In the genomic region with DNA sequence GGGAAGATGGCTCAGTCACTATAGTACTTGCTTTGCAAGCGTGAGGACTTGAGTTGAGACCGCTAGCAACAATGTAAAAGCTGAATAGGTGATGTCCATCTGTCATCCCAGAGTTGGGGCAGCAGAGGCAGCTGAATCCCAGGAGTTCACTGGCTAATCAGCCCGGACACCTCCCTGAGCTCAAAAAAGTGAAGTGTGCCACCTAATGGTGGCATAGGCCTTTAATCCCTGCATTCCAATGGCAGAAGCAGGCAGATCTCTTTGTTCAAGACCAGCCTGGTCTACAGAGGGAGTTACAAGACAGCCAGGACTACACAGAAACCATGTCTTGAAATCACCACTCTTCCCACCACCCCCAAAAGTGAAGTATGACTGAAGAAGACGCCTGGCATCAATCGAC, we compare ENCODE assay signal across 37 mouse cellular contexts. TPM values are rescaled to one million over a fixed set of nuclear protein-coding genes. Genes with fewer than 3 reads are reported as not detected.
DNase-seq lines count a peak whose midpoint lies in the region; ATAC-seq and TF ChIP-seq lines count a peak whose summit lies in the region.
"Had no signal": no experiment of that assay in that cellular context is flagged by ENCODE, and none has a peak within 500 bp of the region (broad histone marks: within the 10 kb centered on the region; RNA-seq: fewer than 3 reads in every experiment).

No protein-coding gene starts in this region.

- no peak for DNase-seq in heart, adult 2 months
- no peak for DNase-seq in heart, postnatal 4 days
- DNase-seq in liver, embryonic 14.5 days (ENCODE audit: low read depth in 3 of 3, low spot score in 3 of 3), result no peak
- no peak for DNase-seq in liver, embryonic 11.5 days (ENCODE audit: low spot score)
- DNase-seq in MEL (ENCODE audit: low read depth, low spot score), result no peak
- DNase-seq in stomach, postnatal 0 days (ENCODE audit: low spot score), result no peak
- no peak for DNase-seq in adrenal gland, postnatal 36 days
- DNase-seq: adrenal gland, postnatal 14 days; cerebellum, adult 18-20 months; cerebellum, postnatal 10 days; gastrocnemius, adult 2 months; gastrocnemius, postnatal 36 days; heart, adult 18-20 months; heart, postnatal 10 days; kidney, adult 8-10 months; lung, postnatal 4 days; spleen, adult 18-20 months; thymus, adult 2 months; thymus, postnatal 36 days had no signal

- TF ChIP-seq POLR2A in heart, adult 2 months (IDR thresholded peaks at IDR 0.05; ENCODE audit: insufficient read depth, low read depth, low read length), result no peak
- no peak for TF ChIP-seq POLR2A in MEL (IDR thresholded peaks at IDR 0.05; ENCODE audit: control insufficient read depth in 1 of 2, insufficient read depth in 1 of 2, low read depth in 1 of 2, low read length in 2 of 2, poor library complexity in 1 of 2)

- no peak overlapping the region for H3K9ac ChIP-seq in heart, adult 2 months (ENCODE audit: low read depth, low read length)
- no peak overlapping the region for H3K9ac ChIP-seq in liver, embryonic 14.5 days (replicated peaks)
- no peak overlapping the region for H3K9ac ChIP-seq in liver, embryonic 11.5 days (ENCODE audit: low read depth, low read length)
- H3K9ac ChIP-seq in MEL (ENCODE audit: control insufficient read depth, low read depth, low read length, poor library complexity, severe bottlenecking), result no peak overlapping the region
- H3K9ac ChIP-seq in stomach, postnatal 0 days (ENCODE audit: low read length), result no peak overlapping the region
- H3K9ac ChIP-seq: heart, embryonic 13.5 days; hindbrain, embryonic 15.5 days; limb, embryonic 12.5 days; liver, embryonic 15.5 days; lung, embryonic 15.5 days; midbrain, embryonic 13.5 days had no signal

- no peaks in the 10 kb centered on the region for H3K9me3 ChIP-seq in liver, embryonic 14.5 days (ENCODE audit: control insufficient read depth, low read length)
- H3K9me3 ChIP-seq in liver, embryonic 11.5 days (ENCODE audit: control insufficient read depth, low read length), result no peaks in the 10 kb centered on the region
- no peaks in the 10 kb centered on the region for H3K9me3 ChIP-seq in MEL (replicated peaks; ENCODE audit: insufficient read depth, low read length)
- no peaks in the 10 kb centered on the region for H3K9me3 ChIP-seq in stomach, postnatal 0 days (ENCODE audit: control insufficient read depth, low read length)
- H3K9me3 ChIP-seq: heart, embryonic 13.5 days; hindbrain, embryonic 10.5 days; hindbrain, embryonic 15.5 days; limb, embryonic 12.5 days; liver, embryonic 15.5 days; lung, embryonic 15.5 days; megakaryocyte, embryonic 14.5 days; midbrain, embryonic 13.5 days had no signal

- no peaks in the 10 kb centered on the region for H3K27me3 ChIP-seq in heart, adult 2 months (ENCODE audit: control insufficient read depth, insufficient read depth, low read length)
- H3K27me3 ChIP-seq in liver, embryonic 14.5 days (ENCODE audit: control insufficient read depth, insufficient read depth, low read length), result no peaks in the 10 kb centered on the region
- no peaks in the 10 kb centered on the region for H3K27me3 ChIP-seq in liver, embryonic 11.5 days (replicated peaks; ENCODE audit: control insufficient read depth, insufficient read depth, low read length)
- H3K27me3 ChIP-seq in MEL (ENCODE audit: control insufficient read depth in 1 of 2, insufficient read depth in 2 of 2, low read length in 2 of 2), result no peaks in the 10 kb centered on the region
- H3K27me3 ChIP-seq in stomach, postnatal 0 days (ENCODE audit: control insufficient read depth, insufficient read depth, low read length), result no peaks in the 10 kb centered on the region
- H3K27me3 ChIP-seq: hindbrain, embryonic 15.5 days; lung, embryonic 15.5 days; megakaryocyte, embryonic 14.5 days had no signal

- intact Hi-C loops in heart, adult 2 months (cut with DNase I), result no loop called here

- no peak for TF ChIP-seq EP300 in heart, adult 2 months (IDR thresholded peaks at IDR 0.05; ENCODE audit: insufficient read depth, low read depth, low read length)
- TF ChIP-seq EP300 in liver, embryonic 14.5 days (IDR thresholded peaks at IDR 0.05; ENCODE audit: low read depth), result no peak
- no peak for TF ChIP-seq EP300 in MEL (IDR thresholded peaks at IDR 0.05; ENCODE audit: low read depth in 1 of 2, low read length in 2 of 2)
- TF ChIP-seq EP300 in stomach, postnatal 0 days (optimal IDR thresholded peaks at IDR 0.05), result no peak

- no peak for ATAC-seq in liver, embryonic 14.5 days (ENCODE audit: insufficient read depth)
- no peak for ATAC-seq in liver, embryonic 11.5 days (replicated peaks; ENCODE audit: low FRiP score)
- ATAC-seq in stomach, postnatal 0 days (ENCODE audit: low FRiP score, low TSS enrichment), result no peak
- no peak for ATAC-seq in megakaryocyte-erythroid progenitor cell, adult 5-6 weeks (replicated peaks; ENCODE audit: low FRiP score, low TSS enrichment, poor library complexity, severe bottlenecking)
- ATAC-seq: forebrain, embryonic 16.5 days; inflammation-experienced regulatory T-cells, adult 6 months; midbrain, embryonic 13.5 days had no signal

- no peak overlapping the region for H3K4me3 ChIP-seq in heart, adult 2 months
- no peak overlapping the region for H3K4me3 ChIP-seq in liver, embryonic 14.5 days (ENCODE audit: insufficient read depth in 1 of 2, low read depth in 2 of 2, low read length in 2 of 2)
- H3K4me3 ChIP-seq in liver, embryonic 11.5 days (ENCODE audit: low read depth, low read length), result no peak overlapping the region
- no peak overlapping the region for H3K4me3 ChIP-seq in MEL (ENCODE audit: control insufficient read depth in 1 of 2, insufficient read depth in 1 of 2, low read depth in 2 of 2, low read length in 2 of 2)
- no peak overlapping the region for H3K4me3 ChIP-seq in stomach, postnatal 0 days (ENCODE audit: low read depth, low read length)
- H3K4me3 ChIP-seq: erythroblast, embryonic 14.5 days; gastrocnemius, adult 2 months; heart, embryonic 13.5 days; hindbrain, embryonic 10.5 days; hindbrain, embryonic 15.5 days; limb, embryonic 12.5 days; liver, embryonic 15.5 days; lung, embryonic 15.5 days; megakaryocyte, embryonic 14.5 days; midbrain, embryonic 13.5 days had no signal

- no peaks in the 10 kb centered on the region for H3K79me2 ChIP-seq in heart, adult 2 months (replicated peaks; ENCODE audit: control insufficient read depth, insufficient read depth, low read length)
- H3K79me2 ChIP-seq in MEL (ENCODE audit: control insufficient read depth, insufficient read depth, low read length, poor library complexity), result peaks cover 3% of the 10 kb centered on the region

- no peak overlapping the region for H3K4me2 ChIP-seq in liver, embryonic 14.5 days (ENCODE audit: low read depth)
- H3K4me2 ChIP-seq in liver, embryonic 11.5 days, result no peak overlapping the region
- H3K4me2 ChIP-seq in stomach, postnatal 0 days (replicated peaks; ENCODE audit: low read depth), result no peak overlapping the region
- H3K4me2 ChIP-seq: heart, embryonic 13.5 days; hindbrain, embryonic 15.5 days; limb, embryonic 12.5 days; liver, embryonic 15.5 days; lung, embryonic 15.5 days; midbrain, embryonic 13.5 days had no signal

- no peaks in the 10 kb centered on the region for H3K36me3 ChIP-seq in heart, adult 2 months (ENCODE audit: control insufficient read depth, insufficient read depth, low read length)
- no peaks in the 10 kb centered on the region for H3K36me3 ChIP-seq in liver, embryonic 14.5 days (replicated peaks; ENCODE audit: control insufficient read depth, insufficient read depth, low read depth)
- H3K36me3 ChIP-seq in liver, embryonic 11.5 days (ENCODE audit: control insufficient read depth, insufficient read depth, low read length), result no peaks in the 10 kb centered on the region
- peaks cover 6 to 9% of the 10 kb centered on the region in 2 experiments; a peak in 3 of 4 replicates for H3K36me3 ChIP-seq in MEL (ENCODE audit: control insufficient read depth in 1 of 2, insufficient read depth in 2 of 2, low read length in 2 of 2)
- no peaks in the 10 kb centered on the region for H3K36me3 ChIP-seq in stomach, postnatal 0 days (ENCODE audit: control insufficient read depth, insufficient read depth, low read length)
- H3K36me3 ChIP-seq: heart, embryonic 13.5 days; hindbrain, embryonic 10.5 days; hindbrain, embryonic 15.5 days; limb, embryonic 12.5 days; liver, embryonic 15.5 days; lung, embryonic 15.5 days; midbrain, embryonic 13.5 days had no signal

- WGBS in heart, adult 2 months, result 88% methylated on average over 5 of the region's 5 CpGs
- whole genome bisulfite sequencing in liver, embryonic 14.5 days (ENCODE audit: insufficient replicate concordance), result 65% methylated on average over 5 of the region's 5 CpGs
- 82% methylated on average over 5 of the region's 5 CpGs for whole genome bisulfite sequencing in liver, embryonic 11.5 days
- 91% methylated on average over 5 of the region's 5 CpGs for WGBS in stomach, postnatal 0 days

- no peak overlapping the region for H3K27ac ChIP-seq in heart, adult 2 months
- no peak overlapping the region for H3K27ac ChIP-seq in liver, embryonic 14.5 days
- H3K27ac ChIP-seq in liver, embryonic 11.5 days (ENCODE audit: low read depth, low read length), result no peak overlapping the region
- no peak overlapping the region for H3K27ac ChIP-seq in MEL (ENCODE audit: control insufficient read depth, low read depth, low read length)
- no peak overlapping the region for H3K27ac ChIP-seq in stomach, postnatal 0 days (replicated peaks)
- H3K27ac ChIP-seq: gastrocnemius, adult 2 months; heart, embryonic 13.5 days; hindbrain, embryonic 10.5 days; hindbrain, embryonic 15.5 days; kidney, postnatal 0 days; limb, embryonic 12.5 days; liver, embryonic 15.5 days; lung, embryonic 15.5 days; midbrain, embryonic 13.5 days had no signal

- 0 out of 2 replicates have a peak, but pooled peaks have one; percentile 9 for TF ChIP-seq CTCF in heart, adult 2 months (IDR thresholded peaks at IDR 0.05)
- TF ChIP-seq CTCF in liver, embryonic 14.5 days (IDR thresholded peaks at IDR 0.05; ENCODE audit: low read depth), result peak; percentile 34
- TF ChIP-seq CTCF in MEL (IDR thresholded peaks at IDR 0.05 in 2 of 3, conservative IDR thresholded peaks at IDR 0.05 in 1 of 3; ENCODE audit: control insufficient read depth in 1 of 3, insufficient read depth in 1 of 3, low read depth in 2 of 3, low read length in 3 of 3, poor library complexity in 1 of 3, severe bottlenecking in 1 of 3), result peak in 2 of 3 experiments; percentile 4 to 35; a peak in 2 of 6 replicates
- TF ChIP-seq CTCF in stomach, postnatal 0 days (IDR thresholded peaks at IDR 0.05; ENCODE audit: low read depth), result peak; percentile 18

- H3K4me1 ChIP-seq in heart, adult 2 months (ENCODE audit: control insufficient read depth, insufficient read depth, low read length), result no peaks in the 10 kb centered on the region
- H3K4me1 ChIP-seq in liver, embryonic 14.5 days (replicated peaks; ENCODE audit: control insufficient read depth in 2 of 2, insufficient read depth in 2 of 2, low read length in 1 of 2), result peaks cover 0 to 6% of the 10 kb centered on the region in 2 experiments; a peak in 2 of 4 replicates
- H3K4me1 ChIP-seq in liver, embryonic 11.5 days (replicated peaks; ENCODE audit: control insufficient read depth, insufficient read depth, low read length), result peaks cover 5% of the 10 kb centered on the region
- H3K4me1 ChIP-seq in MEL (ENCODE audit: control insufficient read depth in 1 of 2, insufficient read depth in 2 of 2, low read length in 2 of 2), result peaks cover 0 to 7% of the 10 kb centered on the region in 2 experiments; a peak in 2 of 4 replicates
- H3K4me1 ChIP-seq in stomach, postnatal 0 days (replicated peaks; ENCODE audit: control insufficient read depth, insufficient read depth), result no peaks in the 10 kb centered on the region
- H3K4me1 ChIP-seq: hindbrain, embryonic 15.5 days; limb, embryonic 12.5 days; midbrain, embryonic 13.5 days had no signal

- TF ChIP-seq RAD21 in MEL (IDR thresholded peaks at IDR 0.05; ENCODE audit: low read depth, low read length), result no peak

RNA-seq across cellular contexts. Expression of gene Cgas, which starts 10.6 kb away (rescaled TPM):
- under 1 TPM; 0.43 to 0.55 TPM for total RNA-seq in heart, adult 2 months (2021)
- 0.20 and 0.32 TPM in 2 replicates for polyA plus RNA-seq in heart, adult 2 months (2012; rRNA removed)
- 1 to 10 TPM; 1.7 to 2.0 TPM for total RNA-seq in heart, postnatal 4 days (2021)
- polyA plus RNA-seq in liver, embryonic 14.5 days (2012; rRNA removed), result 0.66 and 1.0 TPM in 2 replicates
- polyA plus RNA-seq in liver, embryonic 14.5 days (2014; fragmentation: Nextera tagmentation; extraction: Ambion mirVana), result 0.62 and 0.66 TPM in 2 replicates
- polyA plus RNA-seq in liver, embryonic 11.5 days (2014; fragmentation: Nextera tagmentation; extraction: Ambion mirVana), result 0.85 and 1.3 TPM in 2 replicates
- 12.9 and 19.0 TPM in 2 replicates for total RNA-seq in MEL (2012; rRNA removed)
- polyA plus RNA-seq in MEL (2012; ENCODE audit: insufficient read depth in 1 of 2, insufficient read length in 2 of 2, low read depth in 1 of 2, low replicate concordance in 2 of 2, missing spikeins in 1 of 2), result 10 to 100 TPM in 1 of 2 experiments, not detected in 1; 20.9 TPM
- 1.4 and 1.6 TPM in 2 replicates for polyA plus RNA-seq in stomach, postnatal 0 days (2015; fragmentation: Nextera tagmentation; extraction: Ambion mirVana)
- 1 to 10 TPM in 1 of 2 experiments, under 1 TPM in 1; 0.69 to 1.4 TPM for total RNA-seq in adrenal gland, postnatal 36 days (2021)
- 7.4 and 7.5 TPM in 2 replicates for total RNA-seq in megakaryocyte-erythroid progenitor cell, adult 5-6 weeks (2014; fragmentation: Nextera tagmentation)
- total RNA-seq in megakaryocyte-erythroid progenitor cell, adult 5-6 weeks (2017), result 6.9 and 8.9 TPM in 2 replicates

RNA-seq across cellular contexts. Expression of gene Mto1, which starts 15.5 kb away (rescaled TPM):
- total RNA-seq in heart, adult 2 months (2021), result 10 to 100 TPM; 22.5 to 27.6 TPM
- polyA plus RNA-seq in heart, adult 2 months (2012; rRNA removed), result 15.8 and 24.9 TPM in 2 replicates
- 10 to 100 TPM; 20.3 to 20.4 TPM for total RNA-seq in heart, postnatal 4 days (2021)
- polyA plus RNA-seq in liver, embryonic 14.5 days (2012; rRNA removed), result 11.5 and 14.0 TPM in 2 replicates
- polyA plus RNA-seq in liver, embryonic 14.5 days (2014; fragmentation: Nextera tagmentation; extraction: Ambion mirVana), result 17.7 and 20.4 TPM in 2 replicates
- polyA plus RNA-seq in liver, embryonic 11.5 days (2014; fragmentation: Nextera tagmentation; extraction: Ambion mirVana), result 43.0 and 44.4 TPM in 2 replicates
- total RNA-seq in MEL (2012; rRNA removed), result 28.7 and 32.3 TPM in 2 replicates
- polyA plus RNA-seq in MEL (2012; ENCODE audit: insufficient read depth in 1 of 2, insufficient read length in 2 of 2, low read depth in 1 of 2, low replicate concordance in 2 of 2, missing spikeins in 1 of 2), result 10 to 100 TPM in 1 of 2 experiments, not detected in 1; 27.7 TPM
- polyA plus RNA-seq in stomach, postnatal 0 days (2015; fragmentation: Nextera tagmentation; extraction: Ambion mirVana), result 11.7 and 12.1 TPM in 2 replicates
- 10 to 100 TPM; 29.4 to 30.8 TPM for total RNA-seq in adrenal gland, postnatal 36 days (2021)
- total RNA-seq in megakaryocyte-erythroid progenitor cell, adult 5-6 weeks (2014; fragmentation: Nextera tagmentation), result 30.2 and 38.8 TPM in 2 replicates
- 45.1 and 55.7 TPM in 2 replicates for total RNA-seq in megakaryocyte-erythroid progenitor cell, adult 5-6 weeks (2017)

RNA-seq across cellular contexts. Expression of gene Gm17324, which starts 16.1 kb away (rescaled TPM):
- total RNA-seq in heart, adult 2 months (2021), result not detected
- not detected in 2 replicates for polyA plus RNA-seq in heart, adult 2 months (2012; rRNA removed)
- total RNA-seq in heart, postnatal 4 days (2021), result not detected
- polyA plus RNA-seq in liver, embryonic 14.5 days (2012; rRNA removed), result 0.15 TPM in 2 replicates
- 0.55 and 0.63 TPM in 2 replicates for polyA plus RNA-seq in liver, embryonic 14.5 days (2014; fragmentation: Nextera tagmentation; extraction: Ambion mirVana)
- polyA plus RNA-seq in liver, embryonic 11.5 days (2014; fragmentation: Nextera tagmentation; extraction: Ambion mirVana), result 0.96 and 1.2 TPM in 2 replicates
- 1.0 and 1.8 TPM in 2 replicates for total RNA-seq in MEL (2012; rRNA removed)
- polyA plus RNA-seq in MEL (2012; ENCODE audit: insufficient read depth in 1 of 2, insufficient read length in 2 of 2, low read depth in 1 of 2, low replicate concordance in 2 of 2, missing spikeins in 1 of 2), result under 1 TPM in 1 of 2 experiments, not detected in 1; 0.36 TPM
- polyA plus RNA-seq in stomach, postnatal 0 days (2015; fragmentation: Nextera tagmentation; extraction: Ambion mirVana), result 0.72 and 1.1 TPM in 2 replicates
- total RNA-seq in adrenal gland, postnatal 36 days (2021), result under 1 TPM in 1 of 2 experiments, not detected in 1; 0.30 TPM
- not detected in 2 replicates for total RNA-seq in megakaryocyte-erythroid progenitor cell, adult 5-6 weeks (2014; fragmentation: Nextera tagmentation)
- total RNA-seq in megakaryocyte-erythroid progenitor cell, adult 5-6 weeks (2017), result 0.65 TPM in 1 of 2 replicates, not detected in the other
- total RNA-seq: adrenal gland, postnatal 14 days; gastrocnemius, adult 2 months; gastrocnemius, postnatal 36 days; heart, adult 18-20 months; heart, postnatal 10 days; monocyte, adult 5-6 weeks; neutrophil, adult 5-6 weeks had no signal
- polyA plus RNA-seq: large intestine, adult 2 months had no signal

RNA-seq across cellular contexts. Expression of gene Ddx43, which starts 36.9 kb away (rescaled TPM):
- not detected for total RNA-seq in heart, adult 2 months (2021)
- polyA plus RNA-seq in heart, adult 2 months (2012; rRNA removed), result not detected in 2 replicates
- not detected for total RNA-seq in heart, postnatal 4 days (2021)
- polyA plus RNA-seq in liver, embryonic 14.5 days (2012; rRNA removed), result 0.02 TPM in 1 of 2 replicates, not detected in the other
- not detected in 2 replicates for polyA plus RNA-seq in liver, embryonic 14.5 days (2014; fragmentation: Nextera tagmentation; extraction: Ambion mirVana)
- polyA plus RNA-seq in liver, embryonic 11.5 days (2014; fragmentation: Nextera tagmentation; extraction: Ambion mirVana), result 0.19 and 0.21 TPM in 2 replicates
- total RNA-seq in MEL (2012; rRNA removed), result 4.7 and 5.5 TPM in 2 replicates
- polyA plus RNA-seq in MEL (2012; ENCODE audit: insufficient read depth in 1 of 2, insufficient read length in 2 of 2, low read depth in 1 of 2, low replicate concordance in 2 of 2, missing spikeins in 1 of 2), result 1 to 10 TPM in 1 of 2 experiments, not detected in 1; 7.2 TPM
- polyA plus RNA-seq in stomach, postnatal 0 days (2015; fragmentation: Nextera tagmentation; extraction: Ambion mirVana), result 0.08 and 0.12 TPM in 2 replicates
- total RNA-seq in adrenal gland, postnatal 36 days (2021), result not detected
- not detected in 2 replicates for total RNA-seq in megakaryocyte-erythroid progenitor cell, adult 5-6 weeks (2014; fragmentation: Nextera tagmentation)
- not detected in 2 replicates for total RNA-seq in megakaryocyte-erythroid progenitor cell, adult 5-6 weeks (2017)
- total RNA-seq: adrenal gland, postnatal 14 days; gastrocnemius, adult 2 months; gastrocnemius, postnatal 36 days; heart, adult 18-20 months; heart, postnatal 10 days; left cerebral cortex, adult 18-20 months had no signal
- polyA plus RNA-seq: erythroblast, embryonic 14.5 days; large intestine, adult 2 months; liver, embryonic 15.5 days had no signal

RNA-seq across cellular contexts. Expression of gene Ooep, which starts 53.9 kb away (rescaled TPM):
- total RNA-seq in heart, adult 2 months (2021), result not detected
- not detected in 2 replicates for polyA plus RNA-seq in heart, adult 2 months (2012; rRNA removed)
- total RNA-seq in heart, postnatal 4 days (2021), result not detected
- 0.02 TPM in 1 of 2 replicates, not detected in the other for polyA plus RNA-seq in liver, embryonic 14.5 days (2012; rRNA removed)
- 0.09 TPM in 1 of 2 replicates, not detected in the other for polyA plus RNA-seq in liver, embryonic 14.5 days (2014; fragmentation: Nextera tagmentation; extraction: Ambion mirVana)
- polyA plus RNA-seq in liver, embryonic 11.5 days (2014; fragmentation: Nextera tagmentation; extraction: Ambion mirVana), result 0.12 and 0.16 TPM in 2 replicates
- total RNA-seq in MEL (2012; rRNA removed), result not detected in 2 replicates
- not detected for polyA plus RNA-seq in MEL (2012; ENCODE audit: insufficient read depth in 1 of 2, insufficient read length in 2 of 2, low read depth in 1 of 2, low replicate concordance in 2 of 2, missing spikeins in 1 of 2)
- 0.81 and 0.90 TPM in 2 replicates for polyA plus RNA-seq in stomach, postnatal 0 days (2015; fragmentation: Nextera tagmentation; extraction: Ambion mirVana)
- not detected for total RNA-seq in adrenal gland, postnatal 36 days (2021)
- total RNA-seq in megakaryocyte-erythroid progenitor cell, adult 5-6 weeks (2014; fragmentation: Nextera tagmentation), result not detected in 2 replicates
- not detected in 2 replicates for total RNA-seq in megakaryocyte-erythroid progenitor cell, adult 5-6 weeks (2017)
- total RNA-seq: adrenal gland, postnatal 14 days; common myeloid progenitor, adult 5-6 weeks; gastrocnemius, adult 2 months; gastrocnemius, postnatal 36 days; heart, adult 18-20 months; heart, postnatal 10 days; left cerebral cortex, adult 18-20 months; monocyte, adult 5-6 weeks; neutrophil, adult 5-6 weeks had no signal
- polyA plus RNA-seq: erythroblast, embryonic 14.5 days; inflammation-experienced regulatory T-cells, adult 6 months had no signal
